Mouse (Mus musculus) fat pad, adult 2 months (tissue): Measurements from ENCODE around the gene Crhbp.

ENCODE experiments used
- DNase-seq: peaks from one replicate; pipeline ENCODE4 v3.0.0-alpha.2; 2011; ENCODE audit warnings: low read depth, low spot score; ENCODE audit errors: extremely low read depth

The Crhbp gene

DNA sequence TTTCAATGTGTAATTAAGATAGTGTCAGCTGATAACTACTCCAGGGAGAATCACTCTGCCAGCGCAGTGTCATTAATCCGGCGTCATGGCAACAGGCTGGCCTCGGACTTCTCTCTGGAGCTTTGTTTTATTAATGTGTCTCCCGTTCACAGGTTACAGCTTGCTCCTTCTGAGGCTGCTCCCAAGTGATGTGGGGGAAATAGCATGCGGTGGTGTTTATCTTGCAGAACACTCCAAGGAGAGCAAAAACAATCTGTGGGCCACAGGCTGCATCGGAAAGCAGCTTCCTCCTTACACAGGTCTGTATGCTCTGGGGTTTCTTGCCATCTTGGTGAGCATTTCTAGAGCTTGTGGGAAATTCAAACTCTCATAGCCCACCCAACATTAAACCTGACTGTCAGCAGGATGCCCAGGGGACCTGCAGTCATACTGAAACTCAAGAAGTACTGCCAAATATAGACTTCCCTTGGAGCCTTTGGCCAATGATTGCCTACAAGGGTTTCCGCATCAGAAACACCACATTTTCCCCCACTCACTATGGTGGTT lies 25.4 kb downstream of the Crhbp start:
- peak; percentile 4 for DNase-seq

GRCm38 (mm10) chr13:95418575-95419203 lies 26.0 kb downstream of the Crhbp start:
- no peak for DNase-seq

DNA sequence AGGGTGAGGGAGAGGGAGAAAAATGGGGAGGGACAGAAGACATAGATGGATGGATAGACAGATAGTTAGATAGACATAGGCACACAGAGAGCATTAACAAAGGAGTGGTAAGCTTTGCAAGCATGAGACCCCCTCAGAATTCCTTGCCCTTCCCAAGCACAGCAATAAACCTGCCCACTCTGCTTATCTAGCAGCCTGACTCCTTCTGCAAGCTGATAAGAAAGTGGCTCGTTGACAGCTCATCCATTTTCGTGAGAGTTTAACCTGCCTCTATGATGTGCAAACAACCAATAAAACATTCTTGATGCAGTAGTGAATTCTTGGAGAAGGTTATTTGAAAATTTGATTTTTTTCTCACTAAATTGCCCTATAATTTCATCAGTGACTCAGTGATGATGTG lies 32.5 kb downstream of the Crhbp start:
- DNase-seq: no peak

DNA sequence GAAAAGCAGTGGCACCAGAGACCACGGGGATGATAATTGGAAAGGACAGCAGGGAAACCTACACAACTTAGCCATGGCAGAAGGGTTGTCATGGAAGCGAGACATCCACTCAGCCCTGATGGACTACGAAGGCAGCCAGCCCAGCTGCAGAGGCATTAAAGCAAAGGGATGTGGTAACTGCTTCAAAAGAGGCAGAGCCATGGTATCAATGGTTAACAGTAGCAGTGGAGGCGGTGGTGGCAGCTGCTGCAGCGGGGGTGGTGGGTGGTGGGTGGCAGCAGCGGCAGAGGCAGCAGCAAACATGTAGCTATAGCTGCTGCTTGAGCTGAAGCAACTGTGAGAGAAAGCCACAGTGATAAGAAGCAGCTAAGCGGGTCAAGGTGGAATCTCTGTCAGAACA lies 51.5 kb downstream of the Crhbp start:
- DNase-seq: no peak

DNA sequence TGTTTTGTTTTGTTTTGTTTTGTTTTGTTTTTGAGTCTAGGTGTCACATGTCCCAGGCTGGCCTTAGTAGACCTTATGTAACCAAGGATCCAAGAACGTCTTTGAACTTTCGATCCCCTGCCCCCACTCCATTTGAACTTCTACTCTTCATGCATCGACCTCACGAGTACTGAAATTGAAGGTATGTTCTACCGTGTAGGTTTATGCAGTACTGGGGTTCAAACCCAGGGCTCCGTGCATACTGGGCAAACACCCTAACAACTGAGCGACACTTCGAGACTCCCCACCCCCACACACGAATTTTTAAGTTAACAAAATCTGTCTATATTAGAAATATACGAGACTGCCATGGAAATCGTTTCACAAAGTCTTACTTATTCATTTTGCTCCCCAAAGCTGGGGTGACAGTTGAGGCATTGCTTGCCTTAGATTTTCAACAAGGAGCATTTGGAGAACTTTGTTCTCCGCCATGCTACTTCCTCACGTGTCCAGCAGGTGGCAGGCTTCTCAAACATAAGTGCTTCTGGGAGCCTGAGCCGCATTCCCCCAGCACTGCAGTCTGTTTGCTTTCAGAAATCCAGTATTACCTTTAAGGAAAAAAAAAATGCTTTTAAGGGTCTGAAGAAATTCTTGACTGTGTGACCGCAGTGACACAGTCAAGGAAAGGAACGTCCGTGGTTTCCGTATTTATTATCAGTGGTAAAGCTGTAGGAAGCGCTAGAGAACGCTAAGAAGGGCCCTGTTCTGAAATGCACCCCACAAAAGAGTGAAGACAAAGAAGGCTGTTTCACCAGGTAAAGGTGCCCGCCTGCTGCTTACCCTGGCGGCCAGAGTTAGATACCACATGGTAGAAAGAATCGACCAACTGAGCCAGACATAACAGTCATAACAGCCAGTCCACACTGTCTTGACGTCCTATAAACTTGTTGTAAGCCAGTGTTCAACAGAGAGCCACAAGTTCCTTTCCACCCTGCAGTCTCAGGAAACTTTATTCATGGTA lies 54.6 kb downstream of the Crhbp start:
- no peak for DNase-seq

GRCm38 (mm10) chr13:95388226-95388625 lies 56.5 kb downstream of the Crhbp start:
- no peak for DNase-seq

GRCm38 (mm10) chr13:95382418-95382817 lies 62.3 kb downstream of the Crhbp start:
- no peak for DNase-seq
